Mouse (Mus musculus) G1E (cell line): ENCODE results near the gene Stoml1.

Source experiments
- CTCF ChIP-seq: IDR thresholded peaks from 2 replicates; pipeline ENCODE4 v1.5.1; 2012; ENCODE audit warnings: low read depth, low read length, inconsistent platforms, mixed read lengths
- GATA1 ChIP-seq: IDR thresholded peaks from 2 replicates; pipeline ENCODE4 v1.6.1; 2012; ENCODE audit warnings: borderline replicate concordance, low read length, inconsistent platforms, mixed read lengths
- GATA2 ChIP-seq: IDR thresholded peaks from 2 replicates; pipeline ENCODE4 v1.6.1; 2012; ENCODE audit warnings: low read depth, low read length, inconsistent platforms, borderline replicate concordance
- POLR2AphosphoS5 ChIP-seq: IDR thresholded peaks from 2 replicates; pipeline ENCODE4 v1.6.1; 2012; ENCODE audit warnings: low read depth, low read length, inconsistent platforms; ENCODE audit not compliant: insufficient replicate concordance
- TAL1 ChIP-seq: conservative IDR thresholded peaks from 2 replicates; pipeline ENCODE4 v1.6.1; 2012; ENCODE audit warnings: low read depth, low read length, inconsistent platforms, mixed read lengths

GRCm38 (mm10) chr9:58210304-58210627, 42.7 kb upstream of the Stoml1 start:
- TF ChIP-seq CTCF (no peak), TAL1 (no peak), GATA1 (no peak), POLR2AphosphoS5 (no peak), GATA2 (no peak)
